Mouse (Mus musculus) 3134 (cell line): Measurements from ENCODE around the gene G6pc2.

Experiments
- DNase-seq: peaks from one replicate; pipeline ENCODE4 v3.0.0-alpha.2; 2011; ENCODE audit warnings: low spot score; ENCODE audit not compliant: insufficient read length; ENCODE audit errors: extremely low read depth

The G6pc2 gene

GRCm38 (mm10) chr2:69234976-69235678 lies 24.3 kb downstream of the G6pc2 start:
- DNase-seq, result no peak

GRCm38 (mm10) chr2:69239315-69239714 lies 28.4 kb downstream of the G6pc2 start:
- no peak for DNase-seq

- no peak for DNase-seq
Observed at GRCm38 (mm10) chr2:69244924-69245323, 34.1 kb downstream of the G6pc2 start.

- DNase-seq, result no peak
Observed at GRCm38 (mm10) chr2:69247081-69247480, 36.2 kb downstream of the G6pc2 start.

- DNase-seq, result no peak
Observed at GRCm38 (mm10) chr2:69248221-69248755, 37.4 kb downstream of the G6pc2 start.

GRCm38 (mm10) chr2:69264069-69264618 lies 53.3 kb downstream of the G6pc2 start:
- DNase-seq, result no peak

- peak; percentile 46 for DNase-seq
Observed at GRCm38 (mm10) chr2:69275875-69276274, 65.0 kb downstream of the G6pc2 start.
